Mouse (Mus musculus): Measurements from ENCODE around the gene Izumo1r.

DNA sequence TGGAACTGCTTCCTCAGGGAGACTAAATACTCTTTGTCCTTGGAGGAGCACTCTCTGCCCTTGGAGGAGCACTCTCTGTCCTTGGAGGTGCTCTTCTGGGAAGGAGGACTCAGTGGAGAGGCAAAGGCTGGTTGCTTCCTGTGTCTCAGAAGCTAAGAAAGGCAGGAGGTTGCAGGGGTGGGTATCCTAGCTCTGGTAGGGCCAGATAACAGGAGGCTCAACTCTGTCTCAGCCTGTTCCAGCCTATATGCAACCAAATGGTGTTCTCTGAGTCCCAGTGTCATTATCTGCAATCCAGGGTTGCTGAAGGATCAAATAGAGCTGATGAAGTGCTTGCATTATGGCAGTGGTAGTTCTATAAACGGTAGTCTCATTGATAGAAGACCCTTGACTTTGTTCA, 17.8 kb downstream of the Izumo1r start:
- TF ChIP-seq POLR2A (IDR thresholded peaks at IDR 0.05; ENCODE audit: low read depth, low read length), result no peak
- no peak for TF ChIP-seq CTCF (IDR thresholded peaks at IDR 0.05; ENCODE audit: extremely low read depth, insufficient read depth, insufficient read length, insufficient replicate concordance)

Measured in spleen, adult 2 months (tissue).